Mouse (Mus musculus): ENCODE measurements at regions not wholly inside any gene's neighbourhood (a gene's known extent, or its start where the extent isn't known, plus 50 kb on each side); places are given as distances from the start of the nearest gene placed in this dataset.

- TF ChIP-seq GATA1 (IDR thresholded peaks at IDR 0.05; ENCODE audit: borderline replicate concordance, low read length) (no peak), FLI1 (IDR thresholded peaks at IDR 0.05; ENCODE audit: low read length) (no peak)
These were observed 157.0 kb upstream of the Ctnnb1 start for GRCm38 (mm10) chr9:120771896-120772530.

Measured in megakaryocyte, embryonic 14.5 days (primary cell).